Mouse (Mus musculus) lung, adult 2 months (tissue): Measurements from ENCODE around the gene Mansc1.

Experiments
- CTCF ChIP-seq: fragments of 200-500 bp; IDR thresholded peaks from 2 replicates; pipeline ENCODE4 v1.5.1; 2011; ENCODE audit warnings: mild to moderate bottlenecking, low read length, control low read depth; ENCODE audit not compliant: insufficient read depth
- POLR2A ChIP-seq: fragments of 200-500 bp; IDR thresholded peaks from 2 replicates; pipeline ENCODE4 v1.6.1; 2011; ENCODE audit warnings: low read depth, mild to moderate bottlenecking, control low read depth, low read length, borderline replicate concordance; ENCODE audit errors: extremely low read depth

DNA sequence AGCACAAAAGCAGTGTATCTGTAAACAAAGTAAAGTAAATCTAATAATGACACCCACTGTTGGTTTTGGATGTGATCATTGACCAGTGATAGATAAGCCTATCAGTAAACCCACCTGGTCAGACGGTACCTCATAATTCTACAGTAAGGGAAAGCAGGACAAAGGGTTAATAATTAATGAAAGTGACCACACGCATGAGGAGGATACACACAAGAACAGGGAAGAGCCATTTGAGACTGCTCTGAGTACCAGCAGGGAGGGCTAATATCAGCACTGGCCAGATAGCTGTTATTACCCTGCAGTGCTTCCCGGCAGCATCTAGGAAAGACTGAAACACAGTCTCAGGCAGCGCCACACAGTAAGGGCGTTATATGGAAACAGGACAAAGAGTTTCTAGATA, 32.3 kb upstream of the Mansc1 start:
- TF ChIP-seq CTCF: no peak
- no peak for TF ChIP-seq POLR2A
